Mouse (Mus musculus) retina, embryonic 14.5 days (tissue): ENCODE data around the gene Gm36210.
"Not testable (repeated sequence)": the region's sequence is repeated elsewhere in the genome, so short reads cannot be mapped to it uniquely, and the experiment has no call there.

ENCODE experiments used
- DNase-seq: peaks from one replicate; pipeline ENCODE4 v3.0.0-alpha.2; 2015; ENCODE audit warnings: low spot score

Gene Gm36210

GRCm38 (mm10) chr7:4879036-4879435, 27.3 kb downstream of the Gm36210 start:
- not testable (repeated sequence) for DNase-seq

GRCm38 (mm10) chr7:4878186-4878585, 28.1 kb downstream of the Gm36210 start:
- no peak for DNase-seq

- no peak for DNase-seq
Observed at GRCm38 (mm10) chr7:4877226-4877625, 29.1 kb downstream of the Gm36210 start.

- peak; percentile 94 for DNase-seq
Observed at GRCm38 (mm10) chr7:4876753-4877221, 29.5 kb downstream of the Gm36210 start, which contains the start of gene Isoc2a. TSS of gene Isoc2a (plus strand) at chr7:4877153.

GRCm38 (mm10) chr7:4870133-4870532, 36.2 kb downstream of the Gm36210 start, which contains the start of gene Isoc2b:
TSS of gene Isoc2b (minus strand) at chr7:4870258.
- DNase-seq = no peak

GRCm38 (mm10) chr7:4866631-4867180, 39.6 kb downstream of the Gm36210 start:
- peak; percentile 31 for DNase-seq

GRCm38 (mm10) chr7:4865579-4866493, 40.5 kb downstream of the Gm36210 start:
- DNase-seq = peak; percentile 97

- DNase-seq = peak; percentile 35
Observed at GRCm38 (mm10) chr7:4865090-4865489, 41.2 kb downstream of the Gm36210 start.

- no peak for DNase-seq
Observed at GRCm38 (mm10) chr7:4864130-4864845, 42.0 kb downstream of the Gm36210 start.

GRCm38 (mm10) chr7:4863541-4864080, 42.7 kb downstream of the Gm36210 start:
- DNase-seq = no peak

GRCm38 (mm10) chr7:4863041-4863440, 43.3 kb downstream of the Gm36210 start:
- no peak for DNase-seq

- not testable (repeated sequence) for DNase-seq
Observed at GRCm38 (mm10) chr7:4860926-4861325, 45.4 kb downstream of the Gm36210 start.

GRCm38 (mm10) chr7:4859418-4859978, 46.8 kb downstream of the Gm36210 start:
- DNase-seq = no peak

- DNase-seq = no peak
Observed at GRCm38 (mm10) chr7:4857321-4857720, 49.0 kb downstream of the Gm36210 start.

GRCm38 (mm10) chr7:4856508-4856907, 49.8 kb downstream of the Gm36210 start:
- no peak for DNase-seq

GRCm38 (mm10) chr7:4853613-4854012, 52.7 kb downstream of the Gm36210 start:
- DNase-seq = no peak

- DNase-seq = no peak
Observed at GRCm38 (mm10) chr7:4851315-4851688, 55.0 kb downstream of the Gm36210 start.

GRCm38 (mm10) chr7:4850621-4851314, 55.5 kb downstream of the Gm36210 start:
- no peak for DNase-seq

- DNase-seq = no peak
Observed at GRCm38 (mm10) chr7:4849372-4849771, 56.9 kb downstream of the Gm36210 start.
